Mouse (Mus musculus): ENCODE results near the gene Ppdpf. TPM values are rescaled to one million over a fixed set of nuclear protein-coding genes. Genes with fewer than 3 reads are reported as not detected.
A peak's percentile ranks its signal among the peaks of the same experiment; 100 is the strongest.

The Ppdpf gene
- polyA plus RNA-seq, 1 experiment from 2014 or later = 197 TPM

- Histone ChIP-seq H3K4me2 (replicated peaks; ENCODE audit: low read depth) (no peak overlapping the region), H3K4me3 (ENCODE audit: low read depth, low read length) (no peak overlapping the region), H3K4me1 (replicated peaks; ENCODE audit: control insufficient read depth, insufficient read depth, low read length) (no peaks in the 10 kb centered on the region), H3K36me3 (ENCODE audit: control insufficient read depth, insufficient read depth) (no peaks in the 10 kb centered on the region), H3K27me3 (replicated peaks; ENCODE audit: control insufficient read depth, insufficient read depth, low read length) (peaks cover 21% of the 10 kb centered on the region), H3K27ac (ENCODE audit: low read depth, low read length) (no peak overlapping the region), H3K9ac (ENCODE audit: low read depth, low read length) (no peak overlapping the region), H3K9me3 (ENCODE audit: control insufficient read depth) (no peaks in the 10 kb centered on the region)
- TF ChIP-seq CTCF (IDR thresholded peaks at IDR 0.05; ENCODE audit: low read depth) = peak; percentile 65
- 10% methylated on average over 1 of the region's 1 CpGs for WGBS
- no peak for ATAC-seq
These were observed 33.2 kb upstream of the Ppdpf start for GRCm38 (mm10) chr2:181153837-181154236.

- Histone ChIP-seq H3K4me2 (replicated peaks; ENCODE audit: low read depth) (no peak overlapping the region), H3K9ac (ENCODE audit: low read depth, low read length) (no peak overlapping the region), H3K9me3 (ENCODE audit: control insufficient read depth) (no peaks in the 10 kb centered on the region), H3K27me3 (replicated peaks; ENCODE audit: control insufficient read depth, insufficient read depth, low read length) (peaks cover 21% of the 10 kb centered on the region), H3K36me3 (ENCODE audit: control insufficient read depth, insufficient read depth) (no peaks in the 10 kb centered on the region), H3K4me3 (ENCODE audit: low read depth, low read length) (no peak overlapping the region), H3K4me1 (replicated peaks; ENCODE audit: control insufficient read depth, insufficient read depth, low read length) (no peaks in the 10 kb centered on the region), H3K27ac (ENCODE audit: low read depth, low read length) (no peak overlapping the region)
- 88% methylated on average over 3 of the region's 3 CpGs for WGBS
- no peak for ATAC-seq
- TF ChIP-seq CTCF (IDR thresholded peaks at IDR 0.05; ENCODE audit: low read depth) = no peak
These were observed 32.7 kb upstream of the Ppdpf start for GRCm38 (mm10) chr2:181154361-181154760.

- H3K9me3 ChIP-seq (ENCODE audit: control insufficient read depth) = no peaks in the 10 kb centered on the region
- WGBS = 72% methylated on average over 8 of the region's 8 CpGs
- no peak overlapping the region for H3K9ac ChIP-seq (ENCODE audit: low read depth, low read length)
- H3K27ac ChIP-seq (ENCODE audit: low read depth, low read length) = no peak overlapping the region
- H3K36me3 ChIP-seq (ENCODE audit: control insufficient read depth, insufficient read depth) = no peaks in the 10 kb centered on the region
- no peaks in the 10 kb centered on the region for H3K4me1 ChIP-seq (replicated peaks; ENCODE audit: control insufficient read depth, insufficient read depth, low read length)
- ATAC-seq = no peak
- H3K27me3 ChIP-seq (replicated peaks; ENCODE audit: control insufficient read depth, insufficient read depth, low read length) = peaks cover 21% of the 10 kb centered on the region
- H3K4me2 ChIP-seq (replicated peaks; ENCODE audit: low read depth) = no peak overlapping the region
- no peak overlapping the region for H3K4me3 ChIP-seq (ENCODE audit: low read depth, low read length)
- no peak for TF ChIP-seq CTCF (IDR thresholded peaks at IDR 0.05; ENCODE audit: low read depth)
These were observed 32.1 kb upstream of the Ppdpf start for GRCm38 (mm10) chr2:181154831-181155415.

- ATAC-seq = no peak
- Histone ChIP-seq H3K36me3 (ENCODE audit: control insufficient read depth, insufficient read depth) (no peaks in the 10 kb centered on the region), H3K9ac (ENCODE audit: low read depth, low read length) (no peak overlapping the region), H3K27me3 (replicated peaks; ENCODE audit: control insufficient read depth, insufficient read depth, low read length) (peaks cover 21% of the 10 kb centered on the region), H3K27ac (ENCODE audit: low read depth, low read length) (no peak overlapping the region), H3K4me1 (replicated peaks; ENCODE audit: control insufficient read depth, insufficient read depth, low read length) (no peaks in the 10 kb centered on the region), H3K4me3 (ENCODE audit: low read depth, low read length) (no peak overlapping the region), H3K9me3 (ENCODE audit: control insufficient read depth) (no peaks in the 10 kb centered on the region), H3K4me2 (replicated peaks; ENCODE audit: low read depth) (no peak overlapping the region)
- WGBS = 64% methylated on average over 4 of the region's 4 CpGs
- TF ChIP-seq CTCF (IDR thresholded peaks at IDR 0.05; ENCODE audit: low read depth) = no peak
These were observed 31.2 kb upstream of the Ppdpf start for GRCm38 (mm10) chr2:181155801-181156200.

GRCm38 (mm10) chr2:181156248-181157121, 30.6 kb upstream of the Ppdpf start, which contains the start of gene Eef1a2:
Gene Eef1a2, minus strand, starts transcription at chr2:181157014.
- H3K4me3 ChIP-seq (ENCODE audit: low read depth, low read length) = no peak within 1 kb of the TSS
- peaks cover 21% of the 10 kb centered on the region for H3K27me3 ChIP-seq (replicated peaks; ENCODE audit: control insufficient read depth, insufficient read depth, low read length)

GRCm38 (mm10) chr2:181157180-181157579, 29.9 kb upstream of the Ppdpf start:
- Histone ChIP-seq H3K27me3 (replicated peaks; ENCODE audit: control insufficient read depth, insufficient read depth, low read length) (peaks cover 21% of the 10 kb centered on the region), H3K4me3 (ENCODE audit: low read depth, low read length) (no peak overlapping the region), H3K4me2 (replicated peaks; ENCODE audit: low read depth) (no peak overlapping the region), H3K9ac (ENCODE audit: low read depth, low read length) (no peak overlapping the region), H3K27ac (ENCODE audit: low read depth, low read length) (no peak overlapping the region), H3K9me3 (ENCODE audit: control insufficient read depth) (no peaks in the 10 kb centered on the region), H3K36me3 (ENCODE audit: control insufficient read depth, insufficient read depth) (no peaks in the 10 kb centered on the region), H3K4me1 (replicated peaks; ENCODE audit: control insufficient read depth, insufficient read depth, low read length) (no peaks in the 10 kb centered on the region)
- no peak for ATAC-seq
- TF ChIP-seq CTCF (IDR thresholded peaks at IDR 0.05; ENCODE audit: low read depth) = no peak
- WGBS = 76% methylated on average over 4 of the region's 4 CpGs

More at GRCm38 (mm10) chr2:181156248-181157121, 30.6 kb upstream of the Ppdpf start, which contains the start of gene Eef1a2:
- no peak for TF ChIP-seq CTCF (IDR thresholded peaks at IDR 0.05; ENCODE audit: low read depth)
- Histone ChIP-seq H3K27ac (ENCODE audit: low read depth, low read length) (no peak within 1 kb of the TSS), H3K4me1 (replicated peaks; ENCODE audit: control insufficient read depth, insufficient read depth, low read length) (no peaks in the 10 kb centered on the region), H3K36me3 (ENCODE audit: control insufficient read depth, insufficient read depth) (no peaks in the 10 kb centered on the region), H3K9ac (ENCODE audit: low read depth, low read length) (no peak within 1 kb of the TSS), H3K4me2 (replicated peaks; ENCODE audit: low read depth) (no peak within 1 kb of the TSS), H3K9me3 (ENCODE audit: control insufficient read depth) (no peaks in the 10 kb centered on the region)
- WGBS = 4% methylated on average over 55 of the region's 55 CpGs
- ATAC-seq = no peak

All from intestine, postnatal 0 days (tissue).